Mouse (Mus musculus) c-Kit-negative CD71-positive TER-119-positive erythroid progenitor cells, embryonic 14.5 days (primary cell): ENCODE results near the gene Adcyap1.

Experiments used
- DNase-seq: peaks from one replicate; pipeline ENCODE4 v3.0.0-alpha.2; 2013; ENCODE audit warnings: low read depth, low spot score

The Adcyap1 gene

GRCm38 (mm10) chr17:93198717-93199116, at the start of gene Adcyap1:
TSS of gene Adcyap1 (plus strand) at chr17:93199017.
- no peak for DNase-seq

DNA sequence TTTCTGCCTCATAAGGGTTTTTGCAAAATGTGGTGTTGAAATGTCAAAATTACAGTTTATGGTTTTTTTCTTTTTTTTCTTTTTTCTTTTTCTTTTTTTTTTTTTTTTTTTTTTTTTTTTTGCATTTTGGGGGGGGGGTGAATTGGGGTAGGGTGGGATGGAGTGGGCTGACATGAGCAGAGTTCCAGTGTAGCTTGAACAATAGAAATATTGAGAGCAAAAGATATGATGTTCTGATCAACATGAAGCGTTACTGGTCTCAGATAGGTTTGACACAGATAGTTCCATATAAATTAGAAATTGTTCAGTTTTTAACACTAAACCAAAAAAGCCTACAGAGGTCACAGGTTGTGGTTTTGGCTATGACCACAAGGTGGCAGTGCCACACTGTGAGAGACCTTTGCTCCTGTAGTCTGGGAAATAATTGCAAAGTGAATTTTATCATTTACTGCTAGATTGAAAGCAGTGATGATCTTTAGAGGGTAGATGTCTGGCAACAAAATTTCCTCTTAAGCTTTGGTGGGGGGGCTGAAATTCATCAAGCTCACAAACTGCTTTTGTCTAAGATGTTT, 40.5 kb upstream of the Adcyap1 start:
- peak; percentile 3 for DNase-seq

DNA sequence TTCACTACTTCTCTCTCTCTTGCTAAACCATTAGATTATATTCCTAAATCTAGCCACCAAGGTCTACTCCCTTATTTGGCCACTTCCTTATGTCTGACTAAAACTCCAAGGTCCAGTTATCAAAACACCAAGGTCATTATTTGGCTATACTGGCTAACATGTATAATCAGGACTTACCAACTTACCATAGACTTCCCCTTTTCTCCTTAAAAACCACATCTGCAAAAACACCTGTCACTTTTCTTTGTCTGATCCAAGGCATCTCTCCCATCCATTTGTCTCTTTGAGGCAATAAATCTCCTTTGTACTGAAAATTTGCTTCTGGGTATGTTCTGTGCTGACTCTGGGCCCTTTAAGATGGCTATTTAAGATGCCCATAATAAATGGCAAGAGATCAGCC, 29.2 kb upstream of the Adcyap1 start:
- no peak for DNase-seq

- DNase-seq = no peak
Measured at GRCm38 (mm10) chr17:93196846-93197245, 2.0 kb upstream of the Adcyap1 start.

DNA sequence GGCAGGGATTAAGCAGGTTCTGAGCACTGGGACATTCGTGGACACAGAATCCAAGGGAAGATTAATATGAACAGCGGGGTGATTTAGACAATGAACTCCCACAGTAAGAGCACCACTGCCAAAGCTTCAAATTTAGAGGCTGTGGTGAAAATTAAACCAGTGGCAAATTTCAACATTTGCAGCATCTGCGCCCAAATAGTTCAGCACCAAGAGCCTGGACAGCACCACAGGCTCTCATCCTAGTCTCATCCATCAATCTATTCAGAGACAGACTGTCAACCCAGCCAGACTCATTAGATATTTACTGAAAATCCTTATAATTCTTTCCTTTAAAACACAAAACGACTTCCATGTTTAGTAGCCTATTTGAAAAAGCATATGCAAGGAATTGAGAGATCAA, 604 bp upstream of the Adcyap1 start:
- no peak for DNase-seq

GRCm38 (mm10) chr17:93199218-93199617, 401 bp downstream of the Adcyap1 start:
- no peak for DNase-seq

DNA sequence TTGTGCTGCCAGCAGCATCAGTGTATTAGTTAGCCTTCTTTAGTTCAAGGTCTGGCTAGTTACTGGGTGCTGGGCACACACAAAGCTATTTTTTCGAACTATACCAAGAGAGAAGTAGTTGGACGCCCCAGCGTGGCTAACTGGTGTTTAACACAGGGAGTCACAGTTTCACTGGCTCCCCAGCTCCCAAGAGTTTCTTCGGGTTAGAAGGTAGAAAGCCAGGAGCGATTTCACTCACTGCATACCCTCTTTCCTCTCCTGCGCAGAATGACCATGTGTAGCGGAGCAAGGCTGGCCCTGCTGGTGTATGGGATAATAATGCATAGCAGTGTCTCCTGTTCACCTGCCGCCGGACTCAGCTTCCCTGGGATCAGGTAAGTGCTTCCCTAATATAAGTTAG, 930 bp downstream of the Adcyap1 start:
- DNase-seq = no peak

GRCm38 (mm10) chr17:93200386-93201264, 1.8 kb downstream of the Adcyap1 start:
- no peak for DNase-seq

- no peak for DNase-seq
Measured at GRCm38 (mm10) chr17:93201265-93201925, 2.6 kb downstream of the Adcyap1 start.

DNA sequence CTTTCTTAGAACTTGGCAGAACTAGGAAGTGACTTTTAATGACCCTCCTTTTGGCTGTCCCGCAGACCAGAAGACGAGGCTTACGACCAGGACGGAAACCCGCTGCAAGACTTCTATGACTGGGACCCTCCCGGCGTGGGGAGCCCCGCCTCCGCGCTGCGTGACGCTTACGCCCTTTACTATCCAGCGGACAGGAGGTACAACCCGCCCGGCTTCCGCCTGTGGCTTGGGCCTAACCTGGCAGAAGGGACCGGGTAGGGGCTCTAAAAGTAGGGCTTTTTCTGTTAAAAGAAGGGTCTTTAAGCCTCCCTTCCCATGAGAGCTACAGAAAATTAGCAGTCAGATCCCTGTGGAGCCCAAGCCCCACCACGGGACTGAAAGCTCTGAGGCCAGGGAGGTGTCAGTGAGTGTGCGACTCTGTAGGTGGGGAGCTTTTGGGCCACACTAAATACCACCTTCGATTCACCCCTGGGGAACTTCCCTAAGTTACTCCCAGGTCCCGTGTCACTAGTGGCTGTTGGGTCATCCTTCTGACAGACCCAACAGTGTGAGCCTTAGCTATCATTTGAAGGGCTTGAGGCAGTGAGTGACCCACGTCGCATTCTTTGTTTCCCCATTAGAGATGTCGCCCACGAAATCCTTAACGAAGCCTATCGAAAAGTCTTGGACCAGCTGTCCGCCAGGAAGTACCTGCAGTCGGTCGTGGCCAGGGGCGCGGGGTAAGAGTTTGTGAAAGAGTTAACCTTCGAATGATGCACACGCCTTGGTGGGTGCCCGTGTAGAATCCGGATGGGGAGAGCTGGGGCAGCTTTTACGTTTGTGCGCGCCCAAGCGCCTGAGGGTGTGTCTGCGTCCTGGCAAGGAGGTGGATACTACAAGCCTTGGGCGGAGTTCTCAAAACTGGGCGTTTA, 3.6 kb downstream of the Adcyap1 start:
- no peak for DNase-seq

DNA sequence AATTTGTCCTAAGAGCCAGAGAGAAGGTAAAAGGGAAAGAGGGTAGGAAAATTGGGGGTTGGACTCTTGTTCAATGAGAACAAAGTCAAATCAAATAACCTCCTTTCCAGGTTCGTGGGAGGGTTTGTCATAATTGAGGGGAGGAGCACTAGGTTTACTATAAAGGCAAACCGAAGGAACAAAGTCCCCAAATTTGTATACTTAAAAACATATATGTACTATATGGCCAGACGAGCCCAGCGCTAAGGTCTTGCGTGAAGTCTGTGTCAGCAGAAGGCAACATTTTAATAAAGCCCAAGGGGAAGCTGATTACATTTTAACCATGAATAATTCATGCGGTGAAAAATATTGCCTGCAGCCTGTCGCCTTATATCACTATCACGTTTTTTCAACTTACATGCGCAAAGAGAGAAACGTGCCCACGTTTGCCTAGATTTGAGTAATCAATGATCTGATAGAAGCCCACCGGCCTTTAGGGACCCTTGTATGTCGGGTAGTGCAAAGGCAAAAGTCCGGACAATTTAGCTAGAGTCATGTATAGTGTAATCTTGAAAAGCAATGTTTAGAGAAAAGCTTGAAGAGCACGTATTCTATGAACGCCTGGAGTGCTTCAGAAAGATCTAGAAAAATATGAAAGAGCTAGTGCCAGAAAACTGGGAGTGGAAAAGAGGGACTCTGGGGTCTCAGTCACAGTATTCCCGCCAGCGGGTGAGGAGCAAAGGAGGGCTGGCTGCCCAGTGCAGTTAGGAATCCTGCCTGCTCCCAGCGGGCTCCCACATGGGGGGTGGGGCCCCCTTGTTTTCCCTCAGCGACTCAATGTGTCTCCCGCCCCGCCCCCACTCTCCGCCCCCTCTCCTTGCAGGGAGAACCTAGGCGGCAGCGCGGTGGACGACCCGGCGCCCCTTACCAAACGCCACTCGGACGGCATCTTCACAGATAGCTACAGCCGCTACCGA, 4.5 kb downstream of the Adcyap1 start:
- no peak for DNase-seq

DNA sequence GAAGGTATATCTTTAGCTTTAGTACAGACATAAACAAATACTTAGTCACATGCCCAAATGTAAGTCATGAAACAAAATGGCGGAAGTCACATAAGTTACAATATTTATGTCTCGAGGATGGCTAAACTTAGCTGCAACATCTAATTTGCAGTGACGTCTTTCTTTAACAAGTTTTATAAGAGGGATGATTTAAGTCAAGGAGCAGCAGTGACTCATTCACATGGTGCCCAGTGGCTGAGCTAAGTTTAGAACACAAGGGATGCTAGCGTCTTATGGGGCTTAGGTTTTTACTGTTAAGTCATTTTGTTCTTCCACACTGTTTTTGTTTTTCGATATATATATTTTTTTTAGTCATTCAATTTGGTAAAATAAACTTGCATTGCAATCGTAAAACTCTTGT, 19.0 kb downstream of the Adcyap1 start:
- no peak for DNase-seq

GRCm38 (mm10) chr17:93218640-93219039, 19.8 kb downstream of the Adcyap1 start:
- DNase-seq = no peak

- DNase-seq = no peak
Measured at GRCm38 (mm10) chr17:93237355-93237754, 38.5 kb downstream of the Adcyap1 start.
